Mouse (Mus musculus): ENCODE results near the gene Ms4a5. TPM values are rescaled to one million over a fixed set of nuclear protein-coding genes. Genes with fewer than 3 reads are reported as not detected.

The Ms4a5 gene
- total RNA-seq, 1 experiment from 2014 or later, result not detected

GRCm38 (mm10) chr19:11234921-11235735, 48.5 kb downstream of the Ms4a5 start:
- no peak for ATAC-seq (ENCODE audit: extremely low read depth, insufficient number of reproducible peaks, low FRiP score, poor library complexity, severe bottlenecking)

GRCm38 (mm10) chr19:11234244-11234643, 49.4 kb downstream of the Ms4a5 start:
- no peak for ATAC-seq (ENCODE audit: extremely low read depth, insufficient number of reproducible peaks, low FRiP score, poor library complexity, severe bottlenecking)

GRCm38 (mm10) chr19:11232348-11232747, 51.3 kb downstream of the Ms4a5 start, which contains the start of gene Ms4a12:
Gene Ms4a12, minus strand, starts transcription at chr19:11232448.
- ATAC-seq (ENCODE audit: extremely low read depth, insufficient number of reproducible peaks, low FRiP score, poor library complexity, severe bottlenecking), result no peak

Other genes starting within 250 kb of the Ms4a5 start
- 1.4 and 3.6 TPM in 2 replicates for gene Ms4a8a, start 202.8 kb downstream of the Ms4a5 start, total RNA-seq (2017)
- not detected in 2 replicates for gene 1700017D01Rik, start 153.0 kb downstream of the Ms4a5 start, total RNA-seq (2017)
- not detected in 2 replicates for gene 1700025F22Rik, start 118.6 kb downstream of the Ms4a5 start, total RNA-seq (2017)
- not detected in 2 replicates for gene Ms4a13, start 87.1 kb downstream of the Ms4a5 start, total RNA-seq (2017)
- gene Ms4a12, start 51.4 kb downstream of the Ms4a5 start, total RNA-seq (2017), result not detected in 2 replicates
- 552 and 558 TPM in 2 replicates for gene Ms4a1, start 17.6 kb downstream of the Ms4a5 start, total RNA-seq (2017)
- gene Ms4a14, start 30.6 kb upstream of the Ms4a5 start, total RNA-seq (2017), result not detected in 2 replicates
- 0.49 TPM in 1 of 2 replicates, not detected in the other for gene Ms4a7, start 52.3 kb upstream of the Ms4a5 start, total RNA-seq (2017)
- gene Ms4a4a, start 91.7 kb upstream of the Ms4a5 start, total RNA-seq (2017), result 1.4 and 3.7 TPM in 2 replicates
- 129 and 133 TPM in 2 replicates for gene Ms4a4c, start 120.9 kb upstream of the Ms4a5 start, total RNA-seq (2017)
- gene Ms4a4b, start 159.7 kb upstream of the Ms4a5 start, total RNA-seq (2017), result 44.8 and 59.4 TPM in 2 replicates
- gene Ms4a6c, start 185.5 kb upstream of the Ms4a5 start, total RNA-seq (2017), result 34.3 and 38.1 TPM in 2 replicates
- 335 and 348 TPM in 2 replicates for gene Gm8369, start 202.1 kb upstream of the Ms4a5 start, total RNA-seq (2017)
- gene Ms4a6b, start 232.6 kb upstream of the Ms4a5 start, total RNA-seq (2017), result 108 and 112 TPM in 2 replicates